Mouse (Mus musculus): Measurements from ENCODE around the gene Cd164l2.

- TF ChIP-seq CTCF (IDR thresholded peaks at IDR 0.05; ENCODE audit: low read depth) (no peak), EP300 (IDR thresholded peaks at IDR 0.05; ENCODE audit: low read depth) (no peak)
These were observed 31.6 kb downstream of the Cd164l2 start for GRCm38 (mm10) chr4:133243538-133243937.

All from liver, embryonic 14.5 days (tissue).